Mouse (Mus musculus) brain, embryonic 18.5 days (tissue): ENCODE results near the gene Map3k5.

ENCODE experiments used
- DNase-seq: peaks from one replicate; pipeline ENCODE4 v3.0.0-alpha.2; 2012; ENCODE audit warnings: low read depth, low spot score

Gene Map3k5

GRCm38 (mm10) chr10:19935295-19935623, 987 bp downstream of the Map3k5 start:
- no peak for DNase-seq

GRCm38 (mm10) chr10:19935821-19936367, 1.6 kb downstream of the Map3k5 start:
- DNase-seq = no peak

GRCm38 (mm10) chr10:19936961-19937708, 2.9 kb downstream of the Map3k5 start:
- DNase-seq = no peak

GRCm38 (mm10) chr10:19938738-19939137, 4.5 kb downstream of the Map3k5 start:
- no peak for DNase-seq

- DNase-seq = no peak
These were observed 5.0 kb downstream of the Map3k5 start for GRCm38 (mm10) chr10:19939282-19939705.

GRCm38 (mm10) chr10:19940127-19940526, 5.9 kb downstream of the Map3k5 start:
- DNase-seq = no peak

GRCm38 (mm10) chr10:19940626-19941025, 6.4 kb downstream of the Map3k5 start:
- no peak for DNase-seq

GRCm38 (mm10) chr10:19941063-19941462, 6.8 kb downstream of the Map3k5 start:
- no peak for DNase-seq

GRCm38 (mm10) chr10:19941914-19942313, 7.6 kb downstream of the Map3k5 start:
- DNase-seq = no peak

- no peak for DNase-seq
These were observed 8.3 kb downstream of the Map3k5 start for GRCm38 (mm10) chr10:19942621-19943020.

GRCm38 (mm10) chr10:19945651-19946050, 11.4 kb downstream of the Map3k5 start:
- DNase-seq = no peak

- DNase-seq = no peak
These were observed 12.4 kb downstream of the Map3k5 start for GRCm38 (mm10) chr10:19946644-19947043.

- DNase-seq = no peak
These were observed 13.2 kb downstream of the Map3k5 start for GRCm38 (mm10) chr10:19947441-19947840.

GRCm38 (mm10) chr10:19947901-19948300, 13.6 kb downstream of the Map3k5 start:
- DNase-seq = no peak

GRCm38 (mm10) chr10:19948381-19948780, 14.1 kb downstream of the Map3k5 start:
- no peak for DNase-seq

GRCm38 (mm10) chr10:19949106-19949505, 14.8 kb downstream of the Map3k5 start:
- DNase-seq = no peak

- DNase-seq = no peak
These were observed 18.9 kb downstream of the Map3k5 start for GRCm38 (mm10) chr10:19953032-19953761.

GRCm38 (mm10) chr10:19954572-19954971, 20.3 kb downstream of the Map3k5 start:
- no peak for DNase-seq

GRCm38 (mm10) chr10:19955817-19956216, 21.5 kb downstream of the Map3k5 start:
- DNase-seq = no peak

GRCm38 (mm10) chr10:19956745-19957144, 22.5 kb downstream of the Map3k5 start:
- DNase-seq = no peak

- no peak for DNase-seq
These were observed 26.6 kb downstream of the Map3k5 start for GRCm38 (mm10) chr10:19960831-19961380.

- no peak for DNase-seq
These were observed 28.5 kb downstream of the Map3k5 start for GRCm38 (mm10) chr10:19962746-19963145.

- no peak for DNase-seq
These were observed 28.9 kb downstream of the Map3k5 start for GRCm38 (mm10) chr10:19963206-19963605.
